Mouse (Mus musculus): ENCODE results near the gene Tmem11. TPM values are rescaled to one million over a fixed set of nuclear protein-coding genes. Genes with fewer than 3 reads are reported as not detected.
A peak's percentile ranks its signal among the peaks of the same experiment; 100 is the strongest.

The Tmem11 gene
- 53.5 and 54.5 TPM in 2 replicates for polyA plus RNA-seq (2015; fragmentation: Nextera tagmentation; extraction: Ambion mirVana)

DNA sequence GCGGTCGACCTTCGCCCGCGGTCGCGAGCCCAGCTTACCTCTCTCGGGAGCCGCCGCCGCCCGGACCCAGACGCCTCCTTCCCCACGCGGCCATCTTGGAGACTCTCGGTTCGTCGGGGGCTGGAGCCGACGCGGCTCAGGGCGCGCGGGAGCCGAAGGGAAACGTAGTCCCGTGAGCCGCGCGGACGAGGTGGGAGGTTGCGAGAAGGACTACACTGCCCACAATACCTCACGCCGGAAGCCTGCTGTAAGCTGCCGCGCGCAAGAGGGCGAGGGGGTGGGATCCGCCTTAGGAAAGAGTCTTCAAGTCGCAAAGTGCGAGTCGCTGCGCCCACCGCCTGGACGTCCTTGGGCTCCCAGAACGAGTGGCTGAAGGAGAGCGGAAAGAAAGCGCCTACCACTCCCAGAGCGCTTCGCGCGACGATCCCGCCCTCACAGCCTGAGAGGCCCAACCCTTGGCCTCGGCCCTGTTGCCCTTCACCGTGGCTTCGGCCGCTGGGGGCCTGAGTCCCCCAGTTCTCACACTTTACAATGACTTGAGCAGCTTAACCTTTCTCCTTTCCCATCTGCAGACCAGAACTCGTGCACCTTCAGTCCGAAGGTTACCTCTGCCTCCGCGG is at the start of gene Tmem11:
TSS of gene Tmem11 (minus strand) at position 598 of the 620 bp plus-strand sequence.
- WGBS: under 1% methylated on average over 53 of the region's 62 CpGs
- Histone ChIP-seq H3K27ac (ENCODE audit: low read length) (peak within 1 kb of the TSS; percentile 92), H3K36me3 (ENCODE audit: control insufficient read depth, insufficient read depth, low read length) (no peaks in the 10 kb centered on the region), H3K9ac (ENCODE audit: low read depth, low read length) (peak within 1 kb of the TSS; percentile 91), H3K9me3 (replicated peaks; ENCODE audit: control insufficient read depth, low read length, poor library complexity, severe bottlenecking) (no peaks in the 10 kb centered on the region), H3K4me2 (ENCODE audit: low read length) (peak within 1 kb of the TSS; percentile 82), H3K4me1 (ENCODE audit: control insufficient read depth, insufficient read depth, low read length) (peaks cover 29% of the 10 kb centered on the region), H3K4me3 (ENCODE audit: low read depth, low read length) (peak within 1 kb of the TSS; percentile 71), H3K27me3 (ENCODE audit: control insufficient read depth, insufficient read depth, low read depth, low read length) (no peaks in the 10 kb centered on the region)
- ATAC-seq: peak; percentile 99

DNA sequence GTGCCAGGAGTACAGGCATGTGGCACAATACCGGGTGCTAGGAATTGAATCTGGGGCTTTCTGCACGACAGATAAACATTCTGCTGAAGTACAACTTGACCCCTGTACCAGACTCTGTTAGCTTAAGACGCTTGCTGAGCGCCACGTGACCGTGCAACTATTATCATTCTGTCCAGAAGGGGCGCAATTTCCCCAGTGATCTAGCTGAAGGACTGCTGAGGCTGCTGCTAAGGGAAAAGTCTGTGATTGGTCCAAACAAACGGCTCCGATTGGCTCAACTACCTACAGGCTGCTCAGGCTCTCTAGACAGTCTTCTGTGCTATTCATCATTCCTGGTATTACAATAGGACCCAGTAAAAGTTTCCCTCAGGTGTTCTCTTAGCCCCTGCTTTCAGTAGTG is 48.2 kb upstream of the Tmem11 start:
- H3K9ac ChIP-seq (ENCODE audit: low read depth, low read length): peak overlapping the region; percentile 44; the same call in 1 of the 2 replicates
- peak; percentile 77 for ATAC-seq
- H3K27ac ChIP-seq (ENCODE audit: low read length): no peak overlapping the region
- H3K4me3 ChIP-seq (ENCODE audit: low read depth, low read length): peak overlapping the region; percentile 15; the same call in 1 of the 2 replicates
- H3K4me2 ChIP-seq (ENCODE audit: low read length): peak overlapping the region; percentile 49
- no peaks in the 10 kb centered on the region for H3K36me3 ChIP-seq (ENCODE audit: control insufficient read depth, insufficient read depth, low read length)
- under 1% methylated on average over 9 of the region's 9 CpGs for WGBS
- H3K27me3 ChIP-seq (ENCODE audit: control insufficient read depth, insufficient read depth, low read depth, low read length): no peaks in the 10 kb centered on the region
- H3K4me1 ChIP-seq (ENCODE audit: control insufficient read depth, insufficient read depth, low read length): peaks cover 12% of the 10 kb centered on the region
- H3K9me3 ChIP-seq (replicated peaks; ENCODE audit: control insufficient read depth, low read length, poor library complexity, severe bottlenecking): no peaks in the 10 kb centered on the region

DNA sequence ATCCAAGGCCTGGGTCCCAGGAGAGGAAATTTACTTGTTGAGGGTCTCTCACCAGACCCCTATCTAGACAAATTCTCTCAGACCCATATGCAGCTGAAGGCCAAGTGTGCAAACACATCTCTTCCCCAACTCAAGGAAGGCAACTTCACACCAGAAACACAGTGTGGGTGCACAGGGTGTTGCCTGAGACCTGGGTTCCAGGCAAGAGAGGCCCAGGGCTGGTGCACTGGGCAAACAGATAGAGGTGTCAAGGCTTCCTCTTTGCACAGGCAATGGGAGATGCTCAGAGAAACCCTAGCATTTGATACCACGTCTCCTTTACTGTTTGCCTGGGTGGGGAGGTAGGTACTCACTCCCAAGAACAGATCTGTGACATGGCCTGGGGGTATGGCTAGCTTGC is 45.9 kb upstream of the Tmem11 start:
- no peaks in the 10 kb centered on the region for H3K27me3 ChIP-seq (ENCODE audit: control insufficient read depth, insufficient read depth, low read depth, low read length)
- no peak overlapping the region for H3K4me2 ChIP-seq (ENCODE audit: low read length)
- H3K9me3 ChIP-seq (replicated peaks; ENCODE audit: control insufficient read depth, low read length, poor library complexity, severe bottlenecking): no peaks in the 10 kb centered on the region
- H3K4me3 ChIP-seq (ENCODE audit: low read depth, low read length): no peak overlapping the region
- H3K36me3 ChIP-seq (ENCODE audit: control insufficient read depth, insufficient read depth, low read length): no peaks in the 10 kb centered on the region
- no peak overlapping the region for H3K9ac ChIP-seq (ENCODE audit: low read depth, low read length)
- 95% methylated on average over 1 of the region's 1 CpGs for WGBS
- H3K27ac ChIP-seq (ENCODE audit: low read length): no peak overlapping the region
- peaks cover 7% of the 10 kb centered on the region; the same call in 1 of the 2 replicates for H3K4me1 ChIP-seq (ENCODE audit: control insufficient read depth, insufficient read depth, low read length)
- ATAC-seq: no peak

DNA sequence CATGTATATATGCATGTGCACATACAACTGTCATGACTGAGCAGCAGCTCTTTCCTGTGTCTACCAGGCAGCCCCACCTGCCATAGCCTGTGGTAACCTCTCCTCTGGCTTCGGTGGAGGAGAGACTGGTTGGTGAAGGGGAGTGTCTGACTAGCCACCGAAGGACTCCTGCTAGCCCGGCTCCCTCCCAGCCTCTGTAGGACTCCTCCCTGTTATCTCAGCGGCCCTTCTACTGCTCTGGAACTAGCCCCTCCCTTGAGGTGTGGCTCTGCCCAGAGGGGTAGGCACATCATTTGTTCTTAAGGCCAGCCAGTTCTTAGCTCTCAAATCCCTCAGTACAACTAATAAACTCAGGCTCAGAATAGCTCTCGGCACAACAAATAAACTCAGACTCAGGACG is 45.4 kb upstream of the Tmem11 start:
- Histone ChIP-seq H3K9ac (ENCODE audit: low read depth, low read length) (no peak overlapping the region), H3K36me3 (ENCODE audit: control insufficient read depth, insufficient read depth, low read length) (no peaks in the 10 kb centered on the region), H3K4me3 (ENCODE audit: low read depth, low read length) (no peak overlapping the region), H3K9me3 (replicated peaks; ENCODE audit: control insufficient read depth, low read length, poor library complexity, severe bottlenecking) (no peaks in the 10 kb centered on the region), H3K27me3 (ENCODE audit: control insufficient read depth, insufficient read depth, low read depth, low read length) (no peaks in the 10 kb centered on the region), H3K27ac (ENCODE audit: low read length) (no peak overlapping the region), H3K4me2 (ENCODE audit: low read length) (no peak overlapping the region), H3K4me1 (ENCODE audit: control insufficient read depth, insufficient read depth, low read length) (peaks cover 7% of the 10 kb centered on the region; the same call in 1 of the 2 replicates)
- no peak for ATAC-seq
- 46% methylated on average over 6 of the region's 6 CpGs for WGBS

DNA sequence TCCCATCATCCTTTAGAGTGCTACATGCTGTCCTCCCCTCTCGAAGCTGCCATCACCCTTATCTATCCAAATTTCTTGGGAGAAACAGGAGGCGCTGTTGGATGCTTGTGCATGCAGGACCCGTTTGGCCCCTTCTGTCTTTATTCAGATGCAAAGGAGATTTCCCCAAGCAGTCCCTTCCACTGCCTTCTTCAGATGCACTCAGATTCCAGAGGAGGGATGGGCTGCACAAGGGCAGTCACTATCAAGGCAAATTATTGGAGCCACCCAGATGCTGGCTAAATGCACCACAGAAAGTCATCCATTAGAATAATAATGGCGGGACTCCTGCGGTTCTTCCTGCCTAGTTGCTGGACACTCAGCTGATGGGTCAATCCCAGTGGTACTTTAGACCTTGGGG is 43.9 kb upstream of the Tmem11 start:
- no peak overlapping the region for H3K27ac ChIP-seq (ENCODE audit: low read length)
- no peaks in the 10 kb centered on the region for H3K9me3 ChIP-seq (replicated peaks; ENCODE audit: control insufficient read depth, low read length, poor library complexity, severe bottlenecking)
- H3K4me2 ChIP-seq (ENCODE audit: low read length): no peak overlapping the region
- peaks cover 7% of the 10 kb centered on the region; the same call in 1 of the 2 replicates for H3K4me1 ChIP-seq (ENCODE audit: control insufficient read depth, insufficient read depth, low read length)
- no peak overlapping the region for H3K4me3 ChIP-seq (ENCODE audit: low read depth, low read length)
- no peak overlapping the region for H3K9ac ChIP-seq (ENCODE audit: low read depth, low read length)
- WGBS: 68% methylated on average over 5 of the region's 5 CpGs
- H3K27me3 ChIP-seq (ENCODE audit: control insufficient read depth, insufficient read depth, low read depth, low read length): no peaks in the 10 kb centered on the region
- no peak for ATAC-seq
- no peaks in the 10 kb centered on the region for H3K36me3 ChIP-seq (ENCODE audit: control insufficient read depth, insufficient read depth, low read length)

DNA sequence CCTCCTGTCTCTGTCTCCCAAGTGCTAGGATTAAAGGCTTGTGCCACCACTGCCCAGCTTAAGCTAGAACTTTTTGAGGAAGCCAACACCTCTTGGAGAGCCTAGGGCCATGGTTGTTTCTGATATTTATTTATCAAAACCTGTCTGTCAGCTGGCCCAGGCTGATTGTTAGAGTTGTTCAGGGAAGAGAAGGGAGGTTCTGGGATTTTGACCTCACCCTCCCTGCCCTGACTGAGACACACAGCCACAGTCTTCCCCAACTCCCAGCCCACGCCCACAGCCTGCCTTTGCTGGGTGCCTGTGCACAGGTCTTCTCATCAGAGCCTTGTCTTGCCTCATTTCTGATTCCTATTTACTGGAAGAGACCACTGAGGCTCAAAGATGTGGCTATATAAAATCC is 43.1 kb upstream of the Tmem11 start:
- Histone ChIP-seq H3K4me3 (ENCODE audit: low read depth, low read length) (no peak overlapping the region), H3K27ac (ENCODE audit: low read length) (no peak overlapping the region), H3K27me3 (ENCODE audit: control insufficient read depth, insufficient read depth, low read depth, low read length) (no peaks in the 10 kb centered on the region), H3K4me1 (ENCODE audit: control insufficient read depth, insufficient read depth, low read length) (0 out of 2 replicates have a peak, but pooled peaks cover 2% of the 10 kb centered on the region), H3K9ac (ENCODE audit: low read depth, low read length) (no peak overlapping the region), H3K36me3 (ENCODE audit: control insufficient read depth, insufficient read depth, low read length) (no peaks in the 10 kb centered on the region), H3K4me2 (ENCODE audit: low read length) (no peak overlapping the region), H3K9me3 (replicated peaks; ENCODE audit: control insufficient read depth, low read length, poor library complexity, severe bottlenecking) (no peaks in the 10 kb centered on the region)
- ATAC-seq: no peak
- 86% methylated on average over 1 of the region's 1 CpGs for WGBS

DNA sequence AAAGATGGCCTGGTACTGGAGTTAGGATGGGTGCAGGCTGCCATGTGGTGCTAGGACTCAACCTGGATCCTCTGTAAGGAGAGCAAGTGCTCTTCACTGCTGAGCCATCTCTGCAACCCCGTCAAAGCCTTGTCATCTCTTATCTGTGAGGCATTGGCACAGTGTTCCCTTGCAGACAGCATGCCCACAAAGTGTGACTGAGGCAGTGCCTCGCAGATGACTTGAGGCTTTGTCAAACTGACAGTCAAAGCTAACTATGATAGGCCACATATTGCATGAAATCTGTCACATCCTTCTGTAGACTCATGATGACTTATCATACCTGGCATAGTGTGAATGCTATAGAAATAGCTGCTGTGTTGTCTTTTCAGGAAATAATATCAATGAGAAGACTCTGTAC is 40.9 kb upstream of the Tmem11 start:
- H3K27ac ChIP-seq (ENCODE audit: low read length): no peak overlapping the region
- H3K4me2 ChIP-seq (ENCODE audit: low read length): no peak overlapping the region
- peaks cover 1% of the 10 kb centered on the region; the same call in 1 of the 2 replicates for H3K4me1 ChIP-seq (ENCODE audit: control insufficient read depth, insufficient read depth, low read length)
- no peak overlapping the region for H3K4me3 ChIP-seq (ENCODE audit: low read depth, low read length)
- no peaks in the 10 kb centered on the region for H3K9me3 ChIP-seq (replicated peaks; ENCODE audit: control insufficient read depth, low read length, poor library complexity, severe bottlenecking)
- no peaks in the 10 kb centered on the region for H3K36me3 ChIP-seq (ENCODE audit: control insufficient read depth, insufficient read depth, low read length)
- 82% methylated on average over 2 of the region's 2 CpGs for WGBS
- no peak overlapping the region for H3K9ac ChIP-seq (ENCODE audit: low read depth, low read length)
- no peaks in the 10 kb centered on the region for H3K27me3 ChIP-seq (ENCODE audit: control insufficient read depth, insufficient read depth, low read depth, low read length)
- ATAC-seq: no peak

DNA sequence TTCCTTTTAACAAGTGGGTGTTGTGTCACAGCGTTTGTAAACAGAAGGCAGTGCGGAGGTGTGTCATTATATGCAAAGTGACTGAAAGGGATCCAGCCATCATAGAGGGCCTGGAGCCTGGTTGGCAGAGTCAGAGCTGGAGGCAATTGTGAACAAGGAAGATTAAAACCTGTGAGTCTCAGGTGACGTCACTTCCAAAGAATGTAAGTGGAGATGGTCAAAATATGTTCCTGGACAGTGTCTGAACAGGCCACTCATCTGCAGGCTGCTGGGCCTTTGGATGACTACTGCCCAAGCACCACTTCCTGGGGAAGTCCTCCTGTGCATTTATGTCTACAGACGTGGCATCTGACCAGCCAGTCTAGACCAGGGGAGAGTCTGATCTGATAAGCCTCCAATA is 36.1 kb upstream of the Tmem11 start:
- no peak overlapping the region for H3K9ac ChIP-seq (ENCODE audit: low read depth, low read length)
- no peak overlapping the region for H3K4me3 ChIP-seq (ENCODE audit: low read depth, low read length)
- no peak overlapping the region for H3K27ac ChIP-seq (ENCODE audit: low read length)
- 85% methylated on average over 4 of the region's 4 CpGs for WGBS
- H3K9me3 ChIP-seq (replicated peaks; ENCODE audit: control insufficient read depth, low read length, poor library complexity, severe bottlenecking): no peaks in the 10 kb centered on the region
- no peaks in the 10 kb centered on the region for H3K27me3 ChIP-seq (ENCODE audit: control insufficient read depth, insufficient read depth, low read depth, low read length)
- no peaks in the 10 kb centered on the region for H3K36me3 ChIP-seq (ENCODE audit: control insufficient read depth, insufficient read depth, low read length)
- H3K4me2 ChIP-seq (ENCODE audit: low read length): no peak overlapping the region
- ATAC-seq: no peak
- H3K4me1 ChIP-seq (ENCODE audit: control insufficient read depth, insufficient read depth, low read length): peaks cover 23% of the 10 kb centered on the region

DNA sequence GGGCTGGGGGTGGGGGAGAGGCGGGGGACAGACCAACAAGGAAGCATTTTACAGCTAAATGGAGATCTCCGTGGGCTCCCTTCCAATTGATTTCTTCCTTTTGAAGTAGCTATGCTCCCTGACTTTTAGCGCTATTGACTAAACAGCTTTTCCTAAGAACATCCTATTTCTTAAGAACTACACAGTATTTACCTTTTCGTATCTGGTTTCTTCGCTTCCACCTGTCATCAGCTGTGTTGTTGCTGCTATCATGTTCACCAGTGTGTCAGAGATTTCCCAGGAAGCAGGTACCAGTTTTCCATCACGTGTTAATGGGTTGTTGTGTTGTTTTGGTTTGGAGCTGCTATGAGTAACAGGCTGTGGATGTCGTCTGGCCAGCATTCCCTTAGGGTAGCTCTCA is 35.4 kb upstream of the Tmem11 start, which contains the start of gene Natd1:
TSS of gene Natd1 (minus strand) at position 260 of the 400 bp plus-strand sequence.
- no peak for ATAC-seq
- H3K27me3 ChIP-seq (ENCODE audit: control insufficient read depth, insufficient read depth, low read depth, low read length): no peaks in the 10 kb centered on the region
- peak within 1 kb of the TSS; percentile 76 for H3K27ac ChIP-seq (ENCODE audit: low read length)
- 29% methylated on average over 7 of the region's 7 CpGs for WGBS
- H3K4me3 ChIP-seq (ENCODE audit: low read depth, low read length): peak within 1 kb of the TSS; percentile 96
- peaks cover 23% of the 10 kb centered on the region for H3K4me1 ChIP-seq (ENCODE audit: control insufficient read depth, insufficient read depth, low read length)
- peak within 1 kb of the TSS; percentile 91 for H3K9ac ChIP-seq (ENCODE audit: low read depth, low read length)
- peak within 1 kb of the TSS; percentile 63 for H3K4me2 ChIP-seq (ENCODE audit: low read length)
- H3K9me3 ChIP-seq (replicated peaks; ENCODE audit: control insufficient read depth, low read length, poor library complexity, severe bottlenecking): no peaks in the 10 kb centered on the region
- H3K36me3 ChIP-seq (ENCODE audit: control insufficient read depth, insufficient read depth, low read length): no peaks in the 10 kb centered on the region

All from midbrain, embryonic 16.5 days (tissue).